Mouse (Mus musculus): Measurements from ENCODE around the gene Chrna1.

GRCm38 (mm10) chr2:73514178-73514577 is 66.0 kb downstream of the Chrna1 start:
- TF ChIP-seq CTCF (IDR thresholded peaks at IDR 0.05; ENCODE audit: control insufficient read depth, insufficient read depth, insufficient read length): no peak
- TF ChIP-seq MAX (IDR thresholded peaks at IDR 0.05): no peak
- TF ChIP-seq USF1 (IDR thresholded peaks at IDR 0.05; ENCODE audit: low read depth): peak; percentile 66
- TF ChIP-seq MYOG (IDR thresholded peaks at IDR 0.05; ENCODE audit: control insufficient read depth, extremely low read depth, insufficient read length): no peak
- TF ChIP-seq FOSL1 (IDR thresholded peaks at IDR 0.05; ENCODE audit: insufficient read depth, low read length, poor library complexity, severe bottlenecking): no peak
- no peak for TF ChIP-seq CEBPB (IDR thresholded peaks at IDR 0.05; ENCODE audit: low read depth)
- no peak for TF ChIP-seq MYOD1 (IDR thresholded peaks at IDR 0.05; ENCODE audit: control insufficient read depth, insufficient read length, low read depth)

Data from C2C12 (cell line).